In genomic region chr4:129125736-129126451, GRCm38 (mm10) we compare ENCODE assay signal across 9 mouse cellular contexts. TPM values are rescaled to one million over a fixed set of nuclear protein-coding genes. Genes with fewer than 3 reads are reported as not detected.
A peak's percentile ranks its signal among the peaks of the same experiment; 100 is the strongest.
DNase-seq lines count a peak whose midpoint lies in the region; ATAC-seq lines count a peak whose summit lies in the region.
"Had no signal": no experiment of that assay in that cellular context is flagged by ENCODE, and none has a peak within 500 bp of the region (broad histone marks: within the 10 kb centered on the region; RNA-seq: fewer than 3 reads in every experiment).

No protein-coding gene starts in this region.

- peak overlapping the region; percentile 9; the same call in 1 of the 2 replicates for H3K4me3 ChIP-seq in kidney, embryonic 15.5 days (replicated peaks)
- peak overlapping the region; percentile 23 for H3K4me3 ChIP-seq in forebrain, embryonic 12.5 days (replicated peaks)
- H3K4me3 ChIP-seq in hindbrain, embryonic 15.5 days, result peak overlapping the region; percentile 2; the same call in 1 of the 2 replicates
- H3K4me3 ChIP-seq: heart, adult 2 months had no signal

- no peak overlapping the region for H3K9ac ChIP-seq in kidney, embryonic 15.5 days
- no peak overlapping the region for H3K9ac ChIP-seq in forebrain, embryonic 12.5 days
- no peak overlapping the region for H3K9ac ChIP-seq in hindbrain, embryonic 15.5 days

- no peaks in the 10 kb centered on the region for H3K9me3 ChIP-seq in kidney, embryonic 15.5 days (replicated peaks)
- H3K9me3 ChIP-seq in forebrain, embryonic 12.5 days, result no peaks in the 10 kb centered on the region
- no peaks in the 10 kb centered on the region for H3K9me3 ChIP-seq in hindbrain, embryonic 15.5 days

- H3K4me2 ChIP-seq in kidney, embryonic 15.5 days, result peak overlapping the region; percentile 47
- H3K4me2 ChIP-seq in forebrain, embryonic 12.5 days, result peak overlapping the region; percentile 43
- H3K4me2 ChIP-seq in hindbrain, embryonic 15.5 days, result peak overlapping the region; percentile 39

- WGBS in kidney, embryonic 15.5 days, result 21% methylated on average over 19 of the region's 19 CpGs
- WGBS in forebrain, embryonic 12.5 days, result 8% methylated on average over 19 of the region's 19 CpGs
- WGBS in hindbrain, embryonic 15.5 days, result 13% methylated on average over 19 of the region's 19 CpGs

- peaks cover 49% of the 10 kb centered on the region for H3K27me3 ChIP-seq in kidney, embryonic 15.5 days
- peaks cover 80% of the 10 kb centered on the region for H3K27me3 ChIP-seq in forebrain, embryonic 12.5 days
- H3K27me3 ChIP-seq in hindbrain, embryonic 15.5 days, result no peaks in the 10 kb centered on the region

- DNase-seq in kidney, adult 8-10 months, result no peak
- DNase-seq in lung, postnatal 10 days, result peak; percentile 65
- no peak for DNase-seq in urinary bladder, adult 2 months (ENCODE audit: low spot score)
- DNase-seq in spleen, postnatal 4 days (ENCODE audit: low spot score in 2 of 2), result no peak

- no peaks in the 10 kb centered on the region for H3K36me3 ChIP-seq in kidney, embryonic 15.5 days
- no peaks in the 10 kb centered on the region for H3K36me3 ChIP-seq in forebrain, embryonic 12.5 days (replicated peaks)
- no peaks in the 10 kb centered on the region for H3K36me3 ChIP-seq in hindbrain, embryonic 15.5 days

- ATAC-seq in kidney, embryonic 15.5 days (replicated peaks; ENCODE audit: low FRiP score), result no peak
- ATAC-seq in forebrain, embryonic 12.5 days (ENCODE audit: low FRiP score), result no peak
- ATAC-seq in hindbrain, embryonic 15.5 days (ENCODE audit: low FRiP score, low read depth), result no peak; the same call in 1 of the 2 replicates
- no peak for ATAC-seq in erythroid progenitor cell, adult 5-6 weeks (replicated peaks; ENCODE audit: low FRiP score, poor library complexity, severe bottlenecking)

- peaks cover 55% of the 10 kb centered on the region for H3K4me1 ChIP-seq in kidney, embryonic 15.5 days
- peaks cover 55% of the 10 kb centered on the region for H3K4me1 ChIP-seq in forebrain, embryonic 12.5 days
- H3K4me1 ChIP-seq in hindbrain, embryonic 15.5 days (replicated peaks), result peaks cover 55% of the 10 kb centered on the region

- no peak overlapping the region for H3K27ac ChIP-seq in kidney, embryonic 15.5 days
- H3K27ac ChIP-seq in forebrain, embryonic 12.5 days, result no peak overlapping the region
- 0 out of 2 replicates have a peak overlapping the region, but pooled peaks have one; percentile 38 for H3K27ac ChIP-seq in hindbrain, embryonic 15.5 days (replicated peaks)
- H3K27ac ChIP-seq: heart, adult 2 months had no signal

RNA-seq across cellular contexts. Expression of gene Hpca, which starts 4.1 kb away (rescaled TPM):
- polyA plus RNA-seq in kidney, embryonic 15.5 days (2015; fragmentation: Nextera tagmentation; extraction: Ambion mirVana), result 2.0 and 2.8 TPM in 2 replicates
- 6.0 and 6.4 TPM in 2 replicates for polyA plus RNA-seq in forebrain, embryonic 12.5 days (2016; fragmentation: Nextera tagmentation; extraction: Ambion mirVana)
- 110 and 133 TPM in 2 replicates for polyA plus RNA-seq in hindbrain, embryonic 15.5 days (2015; fragmentation: Nextera tagmentation; extraction: Ambion mirVana)
- total RNA-seq in erythroid progenitor cell, adult 5-6 weeks (2015; ENCODE audit: low replicate concordance), result not detected in 2 replicates
- total RNA-seq in erythroid progenitor cell, adult 5-6 weeks (2017; ENCODE audit: low replicate concordance), result not detected in 2 replicates
- polyA plus RNA-seq in urinary bladder, adult 2 months (2012; rRNA removed), result 0.46 and 0.55 TPM in 2 replicates

RNA-seq across cellular contexts. Expression of gene Fndc5, which starts 10.9 kb away (rescaled TPM):
- polyA plus RNA-seq in kidney, embryonic 15.5 days (2015; fragmentation: Nextera tagmentation; extraction: Ambion mirVana), result 5.1 and 5.5 TPM in 2 replicates
- polyA plus RNA-seq in forebrain, embryonic 12.5 days (2016; fragmentation: Nextera tagmentation; extraction: Ambion mirVana), result 0.86 and 1.1 TPM in 2 replicates
- polyA plus RNA-seq in hindbrain, embryonic 15.5 days (2015; fragmentation: Nextera tagmentation; extraction: Ambion mirVana), result 12.5 and 15.0 TPM in 2 replicates
- total RNA-seq in erythroid progenitor cell, adult 5-6 weeks (2015; ENCODE audit: low replicate concordance), result 0.72 TPM in 1 of 2 replicates, not detected in the other
- total RNA-seq in erythroid progenitor cell, adult 5-6 weeks (2017; ENCODE audit: low replicate concordance), result 0.38 and 0.39 TPM in 2 replicates
- 5.9 and 7.1 TPM in 2 replicates for polyA plus RNA-seq in urinary bladder, adult 2 months (2012; rRNA removed)

RNA-seq across cellular contexts. Expression of gene Tmem54, which starts 20.5 kb away (rescaled TPM):
- 9.2 TPM in 2 replicates for polyA plus RNA-seq in kidney, embryonic 15.5 days (2015; fragmentation: Nextera tagmentation; extraction: Ambion mirVana)
- polyA plus RNA-seq in forebrain, embryonic 12.5 days (2016; fragmentation: Nextera tagmentation; extraction: Ambion mirVana), result 0.54 and 1.9 TPM in 2 replicates
- 0.14 TPM in 1 of 2 replicates, not detected in the other for polyA plus RNA-seq in hindbrain, embryonic 15.5 days (2015; fragmentation: Nextera tagmentation; extraction: Ambion mirVana)
- not detected in 2 replicates for total RNA-seq in erythroid progenitor cell, adult 5-6 weeks (2015; ENCODE audit: low replicate concordance)
- total RNA-seq in erythroid progenitor cell, adult 5-6 weeks (2017; ENCODE audit: low replicate concordance), result not detected in 2 replicates
- polyA plus RNA-seq in urinary bladder, adult 2 months (2012; rRNA removed), result 25.3 and 27.2 TPM in 2 replicates
- total RNA-seq: heart, adult 2 months had no signal

Comparison
In these comparisons a context has a peak if more than half of its experiments do, and no peak if none do; other contexts are left out.
1. RNA of gene Hpca, which starts 4.1 kb away (polyA plus RNA-seq): 110 to 133 TPM in hindbrain, embryonic 15.5 days; 6.0 to 6.4 TPM in forebrain, embryonic 12.5 days, 2.0 to 2.8 TPM in kidney, embryonic 15.5 days and 0.46 to 0.55 TPM in urinary bladder, adult 2 months; every median in the first group is over 10 times any median in the second.
2. Peak in every context shown above with its lines, with median percentiles within 50 percentile points of each other: H3K4me2 ChIP-seq and H3K4me3 ChIP-seq.